Mouse (Mus musculus) cerebellum, adult 2 months (tissue): ENCODE results near the gene Snd1. TPM values are rescaled to one million over a fixed set of nuclear protein-coding genes. Genes with fewer than 3 reads are reported as not detected.

Experiments
- DNase-seq, 2 experiments: peaks; one replicate each; pipeline ENCODE4 v3.0.0; 2021
- H3K27ac ChIP-seq: fragments of 200-500 bp; 2 replicates; pipeline ENCODE4 v1.5.1; 2012; ENCODE audit warnings: low read length, control low read depth, inconsistent platforms; ENCODE audit not compliant: insufficient read depth
- H3K27me3 ChIP-seq: fragments of 200-500 bp; 2 replicates; pipeline ENCODE4 v1.6.1; 2012; ENCODE audit warnings: inconsistent platforms, mild to moderate bottlenecking, low read length, moderate library complexity; ENCODE audit not compliant: control insufficient read depth, insufficient read depth
- H3K4me1 ChIP-seq: fragments of 200-500 bp; 2 replicates; pipeline ENCODE4 v1.6.1; 2011; ENCODE audit warnings: low read length; ENCODE audit not compliant: control insufficient read depth, insufficient read depth
- H3K4me3 ChIP-seq: fragments of 200-500 bp; replicated peaks from 2 replicates; pipeline ENCODE3; 2011; ENCODE audit warnings: mild to moderate bottlenecking, low read depth, low read length, control low read depth; ENCODE audit not compliant: insufficient read depth
- CTCF ChIP-seq: fragments of 200-500 bp; IDR thresholded peaks from 2 replicates; pipeline ENCODE4 v1.5.1; 2011; ENCODE audit warnings: low read depth, mild to moderate bottlenecking, control low read depth, low read length, moderate library complexity, borderline replicate concordance; ENCODE audit not compliant: insufficient read depth
- POLR2A ChIP-seq: fragments of 200-500 bp; IDR thresholded peaks from 2 replicates; pipeline ENCODE4 v1.6.1; 2011; ENCODE audit warnings: low read length, control low read depth, borderline replicate concordance; ENCODE audit not compliant: insufficient read depth
- WGBS: fragments of 180-500 bp; shearing (Covaris S2); methylation state at CpG from one replicate; pipeline ENCODE4 v1.1.7; 2018; 5-methylcytosine and 5-hydroxymethylcytosine counted together
- polyA plus RNA-seq: library from polyadenylated mRNA; depleted of rRNA; stranded (reverse); fragments of >200 nt; gene quantifications from 2 replicates; pipeline ENCODE4 v1.2.3, GENCODE M21; 2012; rRNA removed

Snd1 gene
- 57.0 and 59.7 TPM in 2 replicates for polyA plus RNA-seq

DNA sequence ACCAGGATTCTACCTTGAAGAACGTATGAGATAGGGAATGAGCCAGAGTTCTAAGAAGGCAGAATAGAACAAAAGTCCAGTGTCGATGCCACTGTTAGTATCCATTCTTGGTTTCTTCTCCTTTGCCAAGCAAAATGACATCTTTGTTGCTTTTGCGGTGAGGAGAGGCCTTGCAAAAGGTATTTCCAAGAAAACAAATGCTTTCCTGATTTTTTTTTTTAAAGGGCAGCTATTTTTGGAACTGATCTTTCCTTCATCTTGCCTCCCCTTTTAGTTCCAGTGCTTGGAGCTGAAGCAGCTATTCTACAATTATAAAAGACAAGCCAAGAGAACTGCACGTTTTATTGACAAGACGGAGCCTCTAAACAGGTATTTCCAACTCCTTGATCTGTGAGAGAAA, at the start of gene Snd1:
TSS of gene Snd1 (plus strand) at position 301 of the 400 bp plus-strand sequence.
- Histone ChIP-seq H3K4me3 (no peak within 1 kb of the TSS), H3K27ac (no peak within 1 kb of the TSS), H3K27me3 (no peaks in the 10 kb centered on the region), H3K4me1 (no peaks in the 10 kb centered on the region)
- DNase-seq: no peak
- TF ChIP-seq CTCF (no peak), POLR2A (no peak)
- 87% methylated on average over 5 of the region's 5 CpGs for WGBS

DNA sequence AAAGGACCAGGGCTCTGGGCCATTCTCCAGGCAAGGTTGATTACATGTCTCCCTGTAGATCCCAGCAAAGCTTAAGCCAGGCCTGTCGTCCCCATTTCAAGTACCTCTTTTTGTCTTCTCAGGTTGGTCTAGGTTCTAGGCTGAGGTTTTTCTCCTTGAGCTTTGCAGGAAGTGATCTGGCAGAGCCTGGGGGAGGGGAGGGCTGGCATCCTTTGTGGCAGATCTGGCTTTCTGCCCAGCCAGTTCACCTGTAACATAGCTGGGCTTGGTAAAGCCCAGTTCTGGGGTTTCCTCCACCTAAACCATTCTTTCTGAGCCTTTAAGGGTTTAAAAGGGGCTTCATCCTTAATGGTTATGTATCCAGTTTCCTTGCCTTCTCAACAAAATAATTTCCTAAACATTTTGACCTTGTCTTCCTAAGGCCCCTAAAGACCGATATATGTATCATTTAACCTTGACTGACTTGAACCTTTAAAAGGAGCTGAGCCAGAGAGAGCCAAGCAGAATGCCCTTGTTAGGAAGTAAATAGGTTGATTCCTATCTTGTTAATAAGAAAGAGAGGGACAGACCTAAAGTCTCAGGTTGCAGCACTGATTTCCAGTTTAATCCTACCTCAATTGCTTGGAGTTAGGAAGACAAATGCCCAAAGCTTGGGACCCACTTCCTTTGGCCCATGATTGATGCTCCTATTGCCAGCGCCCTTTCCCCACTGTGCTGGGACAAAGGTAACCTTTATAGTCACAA, 47.7 kb upstream of the Snd1 start, which contains the start of gene Fscn3:
TSS of gene Fscn3 (plus strand) at position 694 of the 744 bp plus-strand sequence.
- peak; percentile 44 to 47 for DNase-seq
- WGBS: 75% methylated on average over 3 of the region's 3 CpGs
- H3K4me3 ChIP-seq: no peak within 1 kb of the TSS
- no peak within 1 kb of the TSS for H3K27ac ChIP-seq
- peaks cover 26% of the 10 kb centered on the region for H3K4me1 ChIP-seq
- H3K27me3 ChIP-seq: no peaks in the 10 kb centered on the region
- TF ChIP-seq POLR2A (no peak), CTCF (no peak)

DNA sequence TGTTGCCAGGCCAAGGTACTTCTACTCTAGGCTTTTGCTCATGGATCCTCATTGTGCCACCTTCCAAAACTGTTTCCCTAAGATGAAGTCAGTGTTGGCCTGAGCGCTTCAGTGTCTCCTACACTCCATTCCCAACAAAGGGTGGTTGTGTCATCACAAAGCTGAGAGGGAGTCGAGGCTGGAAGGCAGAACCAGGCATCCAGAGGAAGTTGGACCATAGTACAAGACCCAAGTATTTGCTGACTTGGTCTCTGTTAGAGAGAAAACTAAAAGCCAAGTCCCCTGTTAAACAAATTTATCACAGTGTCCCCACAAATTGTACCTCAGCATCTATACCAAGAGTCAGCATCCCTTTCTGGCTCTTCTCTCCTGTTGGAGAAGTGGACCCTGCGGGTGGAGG, 46.6 kb upstream of the Snd1 start, which contains the start of gene Gcc1:
TSS of gene Gcc1 (minus strand) at position 101 of the 400 bp plus-strand sequence.
- WGBS: 93% methylated on average over 3 of the region's 3 CpGs
- DNase-seq: no peak
- Histone ChIP-seq H3K4me1 (peaks cover 26% of the 10 kb centered on the region), H3K27me3 (no peaks in the 10 kb centered on the region), H3K4me3 (no peak within 1 kb of the TSS), H3K27ac (no peak within 1 kb of the TSS)
- TF ChIP-seq CTCF (no peak), POLR2A (no peak)

DNA sequence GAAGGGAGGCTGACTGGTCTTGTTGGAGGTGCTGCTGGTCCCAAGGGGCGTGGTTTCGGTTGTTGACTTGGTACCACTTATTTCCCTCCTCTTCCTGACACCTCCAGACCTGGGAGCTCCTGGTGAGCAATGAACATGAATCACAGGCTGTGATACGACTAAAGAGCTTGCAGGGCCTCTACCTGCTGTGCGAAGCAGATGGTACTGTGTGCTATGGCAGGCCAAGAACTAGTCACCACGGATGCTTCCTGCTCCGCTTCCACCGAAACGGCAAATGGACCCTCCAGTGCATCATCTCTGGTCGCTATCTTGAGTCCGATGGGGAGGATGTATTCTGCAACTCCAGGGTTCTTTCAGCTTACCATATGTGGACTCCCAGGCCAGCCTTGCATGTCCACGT, 45.1 kb upstream of the Snd1 start:
- TF ChIP-seq CTCF (no peak), POLR2A (no peak)
- H3K4me1 ChIP-seq: peaks cover 23% of the 10 kb centered on the region
- peak; percentile 64 to 76 for DNase-seq
- no peaks in the 10 kb centered on the region for H3K27me3 ChIP-seq
- H3K27ac ChIP-seq: no peak overlapping the region; the same call in 1 of the 2 replicates
- no peak overlapping the region for H3K4me3 ChIP-seq
- 28% methylated on average over 11 of the region's 11 CpGs for WGBS

DNA sequence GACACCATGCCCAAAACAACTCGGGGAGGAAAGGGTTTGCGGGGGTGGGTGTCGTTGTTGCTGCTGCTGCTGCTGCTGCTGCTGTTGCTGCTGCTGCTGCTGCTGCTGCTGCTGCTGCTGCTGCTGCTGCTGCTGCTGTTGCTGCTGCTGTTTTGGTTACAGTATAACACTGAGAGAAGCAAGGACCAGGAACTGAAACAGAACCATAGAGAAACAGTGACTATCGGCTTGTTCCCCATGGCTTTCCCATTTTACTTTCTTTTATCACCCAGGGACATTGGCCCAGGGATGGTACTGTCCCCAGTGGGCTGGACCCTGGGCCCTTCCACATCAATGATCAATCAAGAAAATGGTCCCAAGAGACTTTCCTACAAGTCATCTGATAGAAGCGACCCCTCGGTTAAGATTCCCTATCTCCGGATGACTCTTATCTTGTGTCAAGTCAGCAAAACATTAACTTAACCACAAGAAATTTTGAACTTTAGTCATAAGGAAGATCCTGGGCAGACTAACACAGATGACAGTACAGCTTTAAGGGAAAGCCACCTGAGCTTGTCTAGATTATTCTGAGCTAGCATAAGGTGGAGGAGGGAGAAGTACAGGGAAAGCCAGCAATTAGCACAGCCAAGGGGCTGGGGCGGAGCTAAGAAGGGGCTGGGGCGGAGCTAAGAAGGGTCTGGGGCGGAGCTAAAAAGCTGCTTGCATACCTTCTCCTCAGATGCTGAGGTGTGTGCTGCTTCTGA, 44.0 kb upstream of the Snd1 start:
- WGBS: 88% methylated on average over 10 of the region's 10 CpGs
- Histone ChIP-seq H3K27me3 (no peaks in the 10 kb centered on the region), H3K27ac (no peak overlapping the region), H3K4me1 (peaks cover 15% of the 10 kb centered on the region), H3K4me3 (no peak overlapping the region)
- DNase-seq: no peak
- TF ChIP-seq POLR2A: no peak
- TF ChIP-seq CTCF: no peak

DNA sequence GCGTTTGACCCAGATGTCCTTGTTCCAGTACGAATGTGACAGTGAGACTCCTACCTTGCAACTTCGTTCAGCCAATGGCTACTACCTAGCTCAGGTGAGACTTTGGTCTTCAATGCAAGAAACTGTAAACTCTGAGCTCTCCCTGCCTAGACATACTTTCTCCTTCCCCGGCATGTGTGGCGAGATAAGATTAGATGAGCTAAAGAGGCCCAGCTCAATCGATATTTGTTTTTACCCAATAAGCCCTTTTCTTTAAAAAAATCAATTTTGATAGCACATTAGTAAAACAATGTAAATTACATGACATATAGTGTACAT, 43.4 kb upstream of the Snd1 start:
- WGBS: 86% methylated on average over 6 of the region's 6 CpGs
- Histone ChIP-seq H3K4me1 (peaks cover 13% of the 10 kb centered on the region), H3K4me3 (no peak overlapping the region), H3K27ac (no peak overlapping the region), H3K27me3 (no peaks in the 10 kb centered on the region)
- TF ChIP-seq POLR2A (no peak), CTCF (no peak)
- DNase-seq: no peak

DNA sequence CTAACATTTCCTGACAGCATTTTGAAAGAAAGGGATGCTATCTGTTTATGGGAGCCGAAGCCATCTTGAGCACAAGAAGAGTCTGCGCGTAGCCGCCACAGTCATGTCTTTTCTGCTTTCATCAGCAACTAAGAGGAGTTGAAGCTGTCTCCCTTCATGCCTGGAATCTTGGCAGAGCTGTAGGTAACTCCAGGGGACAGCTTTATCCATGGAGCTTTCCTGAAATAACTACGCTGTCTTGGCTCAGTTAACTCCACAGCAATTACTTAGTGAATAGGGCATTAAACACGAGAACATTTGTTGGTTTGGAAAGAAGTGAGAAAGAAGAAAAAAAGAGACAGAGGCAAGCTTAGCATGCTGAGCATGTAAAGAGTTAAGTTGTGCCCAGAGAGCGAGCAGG, 27.0 kb upstream of the Snd1 start:
- no peaks in the 10 kb centered on the region for H3K4me1 ChIP-seq
- TF ChIP-seq CTCF (no peak), POLR2A (no peak)
- 33% methylated on average over 7 of the region's 7 CpGs for WGBS
- no peak overlapping the region for H3K4me3 ChIP-seq
- DNase-seq: no peak
- no peaks in the 10 kb centered on the region; the same call in 1 of the 2 replicates for H3K27me3 ChIP-seq
- no peak overlapping the region for H3K27ac ChIP-seq

DNA sequence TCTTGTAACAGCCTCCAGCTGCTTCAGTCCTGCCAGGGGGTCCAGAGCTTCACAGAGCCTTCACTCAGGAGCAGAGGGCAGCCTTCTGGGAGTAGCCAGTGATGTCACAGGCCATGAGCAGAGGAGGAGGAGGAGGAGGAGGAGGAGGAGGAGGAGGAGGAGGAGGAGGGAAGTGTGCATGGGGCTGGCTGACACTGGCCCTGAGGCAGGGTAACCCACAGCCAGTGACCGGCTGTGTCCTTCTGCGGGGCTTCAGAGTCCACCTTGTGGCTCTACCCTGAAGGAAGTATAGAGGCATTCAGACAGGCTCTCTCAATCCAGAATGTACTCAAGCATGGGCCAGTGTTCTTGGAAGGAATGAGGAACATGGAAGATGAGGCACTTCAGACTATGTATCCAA, 25.7 kb upstream of the Snd1 start, which contains the start of gene Pax4:
TSS of gene Pax4 (minus strand) at position 101 of the 400 bp plus-strand sequence.
- DNase-seq: no peak
- H3K4me1 ChIP-seq: no peaks in the 10 kb centered on the region
- H3K27ac ChIP-seq: no peak within 1 kb of the TSS
- no peak within 1 kb of the TSS for H3K4me3 ChIP-seq
- H3K27me3 ChIP-seq: no peaks in the 10 kb centered on the region; the same call in 1 of the 2 replicates
- no peak for TF ChIP-seq POLR2A
- TF ChIP-seq CTCF: no peak
- WGBS: 76% methylated on average over 2 of the region's 2 CpGs
